ENCODE assay signal across 16 mouse cellular contexts in genomic region chr10:60739619-60740363, GRCm38 (mm10). TPM values are rescaled to one million over a fixed set of nuclear protein-coding genes. Genes with fewer than 3 reads are reported as not detected.
A peak's percentile ranks its signal among the peaks of the same experiment; 100 is the strongest.
DNase-seq lines count a peak whose midpoint lies in the region; ATAC-seq lines count a peak whose summit lies in the region.
"Had no signal": no experiment of that assay in that cellular context is flagged by ENCODE, and none has a peak within 500 bp of the region (broad histone marks: within the 10 kb centered on the region; RNA-seq: fewer than 3 reads in every experiment).

No protein-coding gene starts in this region.

- H3K4me3 ChIP-seq in midbrain, embryonic 10.5 days, result no peak overlapping the region
- H3K4me3 ChIP-seq: hindbrain, embryonic 10.5 days; limb, embryonic 13.5 days; midbrain, embryonic 12.5 days; myocyte had no signal

- intact Hi-C loops in heart, postnatal 25 days (cut with DNase I), result no loop called here

- peak; percentile 47 for ATAC-seq in megakaryocyte, adult 5-6 weeks (ENCODE audit: poor library complexity, severe bottlenecking)
- ATAC-seq: activated CD4-positive, CD25-positive, alpha-beta regulatory T cell, adult 4 months; forebrain, embryonic 16.5 days had no signal

- H3K4me1 ChIP-seq in midbrain, embryonic 10.5 days, result 0 out of 2 replicates have a peak, but pooled peaks cover 7% of the 10 kb centered on the region
- H3K4me1 ChIP-seq: limb, embryonic 13.5 days; midbrain, embryonic 12.5 days had no signal

- no peaks in the 10 kb centered on the region for H3K9me3 ChIP-seq in midbrain, embryonic 10.5 days (replicated peaks)
- H3K9me3 ChIP-seq: hindbrain, embryonic 10.5 days; limb, embryonic 13.5 days; midbrain, embryonic 12.5 days had no signal

- DNase-seq in heart, adult 11 months, result peak; percentile 96
- no peak for DNase-seq in heart, postnatal 25 days (ENCODE audit: low spot score)
- peak; percentile 32 to 44 for DNase-seq in spleen, postnatal 36 days (ENCODE audit: low spot score in 2 of 2)
- no peak for DNase-seq in spleen, adult 12 weeks (ENCODE audit: low spot score)
- peak; percentile 36 for DNase-seq in thymus, postnatal 4 days
- DNase-seq in kidney, postnatal 14 days, result no peak
- no peak for DNase-seq in midbrain, embryonic 10.5 days (ENCODE audit: low spot score)
- DNase-seq: cerebellum, adult 18-20 months; retina, postnatal 1 day had no signal

- peaks cover 5% of the 10 kb centered on the region; the same call in 1 of the 2 replicates for H3K27me3 ChIP-seq in midbrain, embryonic 10.5 days (ENCODE audit: low read depth, poor library complexity, severe bottlenecking)
- H3K27me3 ChIP-seq: limb, embryonic 13.5 days had no signal

- peaks cover 4% of the 10 kb centered on the region; the same call in 1 of the 2 replicates for H3K36me3 ChIP-seq in midbrain, embryonic 10.5 days
- H3K36me3 ChIP-seq: midbrain, embryonic 12.5 days had no signal

- 89% methylated on average over 4 of the region's 4 CpGs for WGBS in midbrain, embryonic 10.5 days

- H3K27ac ChIP-seq in midbrain, embryonic 10.5 days (replicated peaks), result no peak overlapping the region
- H3K27ac ChIP-seq: hindbrain, embryonic 10.5 days; limb, embryonic 13.5 days; midbrain, embryonic 12.5 days had no signal

RNA-seq across cellular contexts. Expression of gene Slc29a3, which starts 12.8 kb away (rescaled TPM):
- total RNA-seq in heart, postnatal 25 days (2021), result 1 to 10 TPM; 4.8 to 6.3 TPM
- 74.1 and 81.6 TPM in 2 replicates for total RNA-seq in megakaryocyte, adult 5-6 weeks (2015)
- total RNA-seq in megakaryocyte, adult 5-6 weeks (2017), result 25.5 and 32.2 TPM in 2 replicates
- 8.4 and 12.8 TPM in 2 replicates for polyA plus RNA-seq in midbrain, embryonic 10.5 days (2016; fragmentation: Nextera tagmentation; extraction: Ambion mirVana)

RNA-seq across cellular contexts. Expression of gene Cdh23, which starts 43.5 kb away (rescaled TPM):
- 1 to 10 TPM; 5.4 to 5.9 TPM for total RNA-seq in heart, postnatal 25 days (2021)
- total RNA-seq in megakaryocyte, adult 5-6 weeks (2015), result 0.16 and 0.36 TPM in 2 replicates
- 0.29 and 0.77 TPM in 2 replicates for total RNA-seq in megakaryocyte, adult 5-6 weeks (2017)
- polyA plus RNA-seq in midbrain, embryonic 10.5 days (2016; fragmentation: Nextera tagmentation; extraction: Ambion mirVana), result 0.53 TPM in 2 replicates

Comparison
In these comparisons a context has a peak if more than half of its experiments do, and no peak if none do; other contexts are left out.
1. DNase-seq: peak in heart, adult 11 months (single experiment), spleen, postnatal 36 days (2 of 2) and thymus, postnatal 4 days (single experiment); none in heart, postnatal 25 days (single experiment), spleen, adult 12 weeks (single experiment), kidney, postnatal 14 days (single experiment) and midbrain, embryonic 10.5 days (single experiment).